ENCODE assay signal across 17 mouse cellular contexts in the genomic region with DNA sequence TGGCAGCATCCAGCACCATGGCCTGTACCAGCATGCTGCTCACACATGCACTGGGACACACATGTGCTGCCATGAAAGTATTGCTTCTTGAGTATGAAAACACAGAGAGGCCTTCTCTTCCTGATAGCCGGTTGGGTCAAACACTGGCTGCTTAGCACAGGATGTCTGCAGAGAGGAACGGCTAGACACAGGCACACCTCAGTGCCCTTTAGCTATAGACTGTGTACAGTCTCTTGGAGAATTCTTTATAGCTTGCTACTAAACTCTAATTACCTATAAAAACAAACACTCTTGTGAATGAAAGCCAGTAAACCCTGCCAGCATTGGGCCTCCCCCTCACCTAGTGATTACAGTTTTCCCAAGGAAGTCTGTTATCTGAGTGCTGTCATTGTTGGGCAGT.
"Had no signal": no experiment of that assay in that cellular context is flagged by ENCODE, and none has a peak within 500 bp of the region (broad histone marks: within the 10 kb centered on the region; RNA-seq: fewer than 3 reads in every experiment).

No protein-coding gene starts in this region.

- H3K9me3 ChIP-seq: intestine, embryonic 15.5 days; limb, embryonic 15.5 days; liver, embryonic 12.5 days; midbrain, embryonic 10.5 days; midbrain, embryonic 15.5 days; neural tube, embryonic 13.5 days had no signal

- DNase-seq: kidney, adult 18-20 months; layer of hippocampus, adult 9-11 months; layer of hippocampus, postnatal 36 days; lung, embryonic 14.5 days; lung, postnatal 10 days; lung, postnatal 4 days; right cerebral cortex, adult 18-20 months; right cerebral cortex, postnatal 25 days; thymus, adult 18-20 months; thymus, postnatal 14 days had no signal

- H3K9ac ChIP-seq: intestine, embryonic 15.5 days; limb, embryonic 15.5 days; liver, embryonic 12.5 days; lung, embryonic 14.5 days; midbrain, embryonic 15.5 days; neural tube, embryonic 13.5 days had no signal

- H3K36me3 ChIP-seq: intestine, embryonic 15.5 days; limb, embryonic 15.5 days; liver, embryonic 12.5 days; midbrain, embryonic 10.5 days; midbrain, embryonic 15.5 days; neural tube, embryonic 13.5 days had no signal

- ATAC-seq: intestine, embryonic 15.5 days; liver, embryonic 12.5 days; midbrain, embryonic 15.5 days had no signal

- H3K4me2 ChIP-seq: intestine, embryonic 15.5 days; limb, embryonic 15.5 days; liver, embryonic 12.5 days; lung, embryonic 14.5 days; midbrain, embryonic 15.5 days; neural tube, embryonic 13.5 days had no signal

- H3K27ac ChIP-seq: intestine, embryonic 15.5 days; kidney, postnatal 0 days; limb, embryonic 15.5 days; liver, embryonic 12.5 days; midbrain, embryonic 10.5 days; midbrain, embryonic 15.5 days; neural tube, embryonic 13.5 days had no signal

- H3K4me3 ChIP-seq: intestine, embryonic 15.5 days; limb, embryonic 15.5 days; liver, embryonic 12.5 days; midbrain, embryonic 10.5 days; midbrain, embryonic 15.5 days; neural tube, embryonic 13.5 days had no signal

- H3K27me3 ChIP-seq: intestine, embryonic 15.5 days; limb, embryonic 15.5 days; liver, embryonic 12.5 days; midbrain, embryonic 15.5 days; neural tube, embryonic 13.5 days had no signal
